Mouse (Mus musculus): ENCODE data around the gene Zfp747. TPM values are rescaled to one million over a fixed set of nuclear protein-coding genes. Genes with fewer than 3 reads are reported as not detected.
"Not testable (repeated sequence)": the region's sequence is repeated elsewhere in the genome, so short reads cannot be mapped to it uniquely, and the experiment has no call there.

Zfp747 gene
- polyA plus RNA-seq, 1 experiment, result 4.5 TPM

- no peaks in the 10 kb centered on the region for H3K4me1 ChIP-seq (ENCODE audit: control insufficient read depth, insufficient read depth, low read length)
Measured at GRCm38 (mm10) chr7:127400355-127400754, 24.5 kb upstream of the Zfp747 start.

GRCm38 (mm10) chr7:127393944-127394333 lies 18.1 kb upstream of the Zfp747 start:
- Histone ChIP-seq H3K4me3 (ENCODE audit: insufficient read depth, low read length) (peak overlapping the region; percentile 18; the same call in 1 of the 2 replicates), H3K4me1 (ENCODE audit: control insufficient read depth, insufficient read depth, low read length) (peaks cover 2% of the 10 kb centered on the region; the same call in 1 of the 2 replicates)
- TF ChIP-seq CTCF (IDR thresholded peaks at IDR 0.05; ENCODE audit: borderline replicate concordance, insufficient read depth, low read length) (no peak), POLR2A (IDR thresholded peaks at IDR 0.05; ENCODE audit: low read depth, low read length) (no peak)

More at GRCm38 (mm10) chr7:127400355-127400754, 24.5 kb upstream of the Zfp747 start:
- TF ChIP-seq CTCF (IDR thresholded peaks at IDR 0.05; ENCODE audit: borderline replicate concordance, insufficient read depth, low read length), result no peak
- TF ChIP-seq POLR2A (IDR thresholded peaks at IDR 0.05; ENCODE audit: low read depth, low read length), result no peak
- Histone ChIP-seq H3K4me3 (ENCODE audit: insufficient read depth, low read length) (no peak overlapping the region), H3K27ac (ENCODE audit: insufficient read depth, low read length) (no peak overlapping the region)

GRCm38 (mm10) chr7:127393157-127393943 lies 17.5 kb upstream of the Zfp747 start, which contains the start of gene E430018J23Rik:
E430018J23Rik (minus strand) TSS chr7:127393629.
- no peak for TF ChIP-seq CTCF (IDR thresholded peaks at IDR 0.05; ENCODE audit: borderline replicate concordance, insufficient read depth, low read length)
- peak; percentile 86 for TF ChIP-seq POLR2A (IDR thresholded peaks at IDR 0.05; ENCODE audit: low read depth, low read length)
- Histone ChIP-seq H3K27ac (ENCODE audit: insufficient read depth, low read length) (peak within 1 kb of the TSS; percentile 8; the same call in 1 of the 2 replicates), H3K4me1 (ENCODE audit: control insufficient read depth, insufficient read depth, low read length) (peaks cover 5% of the 10 kb centered on the region; the same call in 1 of the 2 replicates)

More at GRCm38 (mm10) chr7:127393944-127394333, 18.1 kb upstream of the Zfp747 start:
- no peak overlapping the region for H3K27ac ChIP-seq (ENCODE audit: insufficient read depth, low read length)

GRCm38 (mm10) chr7:127392251-127392824 lies 16.5 kb upstream of the Zfp747 start:
- H3K4me1 ChIP-seq (ENCODE audit: control insufficient read depth, insufficient read depth, low read length), result peaks cover 9% of the 10 kb centered on the region
- peak overlapping the region; percentile 75; the same call in 1 of the 2 replicates for H3K4me3 ChIP-seq (ENCODE audit: insufficient read depth, low read length)
- TF ChIP-seq POLR2A (IDR thresholded peaks at IDR 0.05; ENCODE audit: low read depth, low read length), result no peak
- no peak for TF ChIP-seq CTCF (IDR thresholded peaks at IDR 0.05; ENCODE audit: borderline replicate concordance, insufficient read depth, low read length)
- H3K27ac ChIP-seq (ENCODE audit: insufficient read depth, low read length), result no peak overlapping the region

More at GRCm38 (mm10) chr7:127393157-127393943, 17.5 kb upstream of the Zfp747 start, which contains the start of gene E430018J23Rik:
- peak within 1 kb of the TSS; percentile 75 for H3K4me3 ChIP-seq (ENCODE audit: insufficient read depth, low read length)

GRCm38 (mm10) chr7:127391538-127391937 lies 15.7 kb upstream of the Zfp747 start:
- TF ChIP-seq CTCF (IDR thresholded peaks at IDR 0.05; ENCODE audit: borderline replicate concordance, insufficient read depth, low read length), result no peak
- no peak for TF ChIP-seq POLR2A (IDR thresholded peaks at IDR 0.05; ENCODE audit: low read depth, low read length)
- Histone ChIP-seq H3K27ac (ENCODE audit: insufficient read depth, low read length) (no peak overlapping the region), H3K4me1 (ENCODE audit: control insufficient read depth, insufficient read depth, low read length) (peaks cover 9% of the 10 kb centered on the region), H3K4me3 (ENCODE audit: insufficient read depth, low read length) (no peak overlapping the region)

DNA sequence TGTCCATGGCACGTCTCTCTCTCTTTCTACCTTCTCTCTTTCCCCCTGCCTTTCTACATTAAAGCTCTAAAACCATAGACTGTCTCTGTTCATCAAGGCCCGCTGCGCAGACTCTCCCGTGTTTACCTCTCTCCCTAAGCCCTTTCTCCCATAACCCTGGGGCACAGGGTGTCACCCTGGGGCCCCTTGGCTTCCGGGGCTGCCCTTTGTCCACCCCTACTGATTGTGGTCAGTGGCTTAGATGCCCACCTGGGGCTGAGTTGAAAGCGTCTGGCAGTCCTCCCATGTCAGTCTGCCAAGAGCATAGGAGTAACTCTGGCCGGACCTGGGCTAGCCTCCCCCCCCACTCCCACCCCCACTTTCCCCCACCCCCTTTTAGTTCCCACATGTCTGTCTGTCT lies 14.5 kb upstream of the Zfp747 start:
- Histone ChIP-seq H3K4me3 (ENCODE audit: insufficient read depth, low read length) (no peak overlapping the region), H3K27ac (ENCODE audit: insufficient read depth, low read length) (no peak overlapping the region), H3K4me1 (ENCODE audit: control insufficient read depth, insufficient read depth, low read length) (peaks cover 9% of the 10 kb centered on the region)
- no peak for TF ChIP-seq CTCF (IDR thresholded peaks at IDR 0.05; ENCODE audit: borderline replicate concordance, insufficient read depth, low read length)
- TF ChIP-seq POLR2A (IDR thresholded peaks at IDR 0.05; ENCODE audit: low read depth, low read length), result no peak

- not testable (repeated sequence) for H3K4me3 ChIP-seq (ENCODE audit: insufficient read depth, low read length); H3K4me1 ChIP-seq (ENCODE audit: control insufficient read depth, insufficient read depth, low read length)
- H3K27ac ChIP-seq (ENCODE audit: insufficient read depth, low read length), result peak overlapping the region; percentile 86
Measured at GRCm38 (mm10) chr7:127388201-127388600, 12.4 kb upstream of the Zfp747 start.

DNA sequence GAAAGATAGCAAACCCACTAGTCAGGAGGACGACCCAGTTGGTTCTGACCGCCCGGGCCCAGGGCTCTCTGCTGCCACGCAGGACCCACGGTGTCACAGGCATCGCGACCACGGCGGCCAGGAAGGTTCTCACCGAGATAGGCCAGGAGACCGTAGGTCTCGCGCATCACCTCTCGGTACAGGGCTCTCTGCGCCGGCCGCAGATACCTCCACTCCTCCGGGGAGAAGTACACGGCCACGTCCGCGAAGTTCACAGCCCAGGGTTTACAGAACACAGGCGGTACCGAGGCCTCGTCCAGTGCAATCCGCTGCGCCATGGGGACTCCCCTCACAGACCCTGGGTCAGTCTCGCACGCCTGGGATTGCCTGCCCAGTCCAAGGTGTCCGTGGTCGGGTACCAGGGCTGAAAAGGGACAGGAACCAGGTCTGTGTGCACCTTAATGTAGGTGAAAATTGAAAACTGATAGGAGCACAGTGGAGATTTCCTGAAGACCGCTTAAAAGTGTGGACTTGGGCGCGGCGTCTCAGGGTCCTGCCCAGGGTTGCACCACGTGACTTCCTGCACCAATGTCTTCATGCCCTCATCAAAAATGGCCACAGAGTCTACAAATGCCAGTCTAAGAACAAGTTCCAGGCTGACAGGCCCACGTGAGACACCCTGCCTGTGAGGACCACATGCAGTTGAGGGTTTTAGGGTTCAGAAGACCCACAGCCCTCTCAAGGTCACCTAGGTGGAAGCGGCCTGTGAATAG lies 11.0 kb upstream of the Zfp747 start, which contains the start of gene 9130019O22Rik:
Gene 9130019O22Rik, minus strand, starts transcription at position 526 of the 752 bp plus-strand sequence.
- peak within 1 kb of the TSS; percentile 39 for H3K4me3 ChIP-seq (ENCODE audit: insufficient read depth, low read length)
- peak within 1 kb of the TSS; percentile 86 for H3K27ac ChIP-seq (ENCODE audit: insufficient read depth, low read length)
- peaks cover 7% of the 10 kb centered on the region for H3K4me1 ChIP-seq (ENCODE audit: control insufficient read depth, insufficient read depth, low read length)
- no peak for TF ChIP-seq CTCF (IDR thresholded peaks at IDR 0.05; ENCODE audit: borderline replicate concordance, insufficient read depth, low read length)
- TF ChIP-seq POLR2A (IDR thresholded peaks at IDR 0.05; ENCODE audit: low read depth, low read length), result peak; percentile 70

GRCm38 (mm10) chr7:127385560-127385959 lies 9.7 kb upstream of the Zfp747 start:
- not testable (repeated sequence) for H3K4me3 ChIP-seq (ENCODE audit: insufficient read depth, low read length); H3K27ac ChIP-seq (ENCODE audit: insufficient read depth, low read length); H3K4me1 ChIP-seq (ENCODE audit: control insufficient read depth, insufficient read depth, low read length)

All from embryonic fibroblast, embryonic 13.5 days (primary cell).